Mouse (Mus musculus): ENCODE data around the gene Gatc.

The Gatc gene

DNA sequence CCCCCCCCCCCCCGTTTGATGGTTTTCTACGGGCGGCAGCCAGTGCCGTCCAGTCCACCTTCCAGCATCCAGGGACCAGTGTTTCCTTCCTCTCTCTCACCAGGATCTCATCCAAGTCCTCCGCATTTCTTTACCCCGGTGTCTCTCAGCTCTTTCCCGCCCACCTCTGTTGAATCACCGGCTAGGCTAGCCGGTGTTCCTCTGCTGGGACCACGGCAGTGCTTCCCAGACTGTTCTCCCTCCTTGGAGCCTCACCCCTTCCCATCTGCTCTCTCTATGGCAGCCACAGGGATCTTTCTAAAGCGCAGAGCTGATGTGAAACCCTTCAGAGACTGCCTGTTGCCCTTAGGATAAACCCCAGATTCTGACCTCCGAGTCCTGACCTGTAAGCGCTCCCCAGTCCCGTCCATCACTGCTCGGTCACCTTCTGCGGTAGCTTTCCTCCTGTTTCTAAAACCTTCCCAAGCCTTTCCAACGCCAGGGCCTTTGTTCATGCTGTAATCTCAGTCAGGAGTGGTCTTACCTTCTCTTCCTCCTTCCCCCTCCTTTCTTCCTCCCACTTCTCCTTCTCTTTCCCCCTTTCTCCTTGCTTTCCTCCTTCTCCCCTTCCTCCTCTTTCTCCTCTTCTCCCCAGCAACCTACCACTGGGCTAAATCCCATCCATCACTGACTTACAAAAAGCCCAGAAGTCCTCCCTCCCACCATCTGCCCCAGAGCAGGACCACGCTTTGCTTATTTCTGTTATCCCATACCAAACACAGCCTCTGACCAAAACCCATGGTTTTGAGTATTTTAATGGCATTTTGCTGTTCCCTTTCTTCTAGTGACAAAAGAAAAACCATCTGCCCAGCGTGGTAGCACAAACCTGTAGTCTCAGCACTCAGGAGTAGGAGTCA, 22.1 kb upstream of the Gatc start:
- no peaks in the 10 kb centered on the region for H3K9me3 ChIP-seq (ENCODE audit: low read length)
- peaks cover 73% of the 10 kb centered on the region for H3K4me1 ChIP-seq (replicated peaks; ENCODE audit: low read depth, low read length)
- no peak for TF ChIP-seq NANOG (IDR thresholded peaks at IDR 0.05; ENCODE audit: borderline replicate concordance, low read length)
- no peak for TF ChIP-seq CTCF (conservative IDR thresholded peaks at IDR 0.05; ENCODE audit: low read length)
- no peak for TF ChIP-seq POU5F1 (IDR thresholded peaks at IDR 0.05; ENCODE audit: borderline replicate concordance, low read length)
- no peaks in the 10 kb centered on the region for H3K27me3 ChIP-seq (ENCODE audit: insufficient read depth, low read length)
- no peaks in the 10 kb centered on the region for H3K36me3 ChIP-seq (ENCODE audit: insufficient read depth, low read length)
- H3K4me3 ChIP-seq (replicated peaks; ENCODE audit: low read length): peak overlapping the region; percentile 39; the same call in 1 of the 2 replicates

DNA sequence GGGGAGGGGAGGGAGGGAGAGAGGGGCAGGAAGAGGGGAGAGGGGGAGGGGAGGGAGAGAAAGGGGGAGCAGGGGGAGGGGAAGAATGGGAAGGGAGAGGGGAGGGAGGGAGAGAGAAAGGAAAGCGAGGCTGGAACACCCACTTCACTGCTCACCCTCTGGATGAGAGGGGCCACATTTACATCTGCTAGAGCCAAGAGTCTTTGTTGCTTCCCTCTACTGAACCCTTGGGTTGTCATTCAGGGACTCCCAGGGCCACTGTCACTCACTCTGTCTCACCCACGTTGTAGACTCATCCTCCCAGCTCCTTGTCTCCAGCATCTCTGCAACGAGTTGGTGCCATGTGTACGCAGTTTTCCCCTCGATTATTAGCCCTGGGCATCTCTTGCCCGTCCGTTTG, 21.2 kb upstream of the Gatc start:
- H3K36me3 ChIP-seq (ENCODE audit: insufficient read depth, low read length): no peaks in the 10 kb centered on the region
- peaks cover 78% of the 10 kb centered on the region for H3K4me1 ChIP-seq (replicated peaks; ENCODE audit: low read depth, low read length)
- TF ChIP-seq CTCF (conservative IDR thresholded peaks at IDR 0.05; ENCODE audit: low read length) (no peak), NANOG (IDR thresholded peaks at IDR 0.05; ENCODE audit: borderline replicate concordance, low read length) (no peak), POU5F1 (IDR thresholded peaks at IDR 0.05; ENCODE audit: borderline replicate concordance, low read length) (no peak)
- H3K4me3 ChIP-seq (replicated peaks; ENCODE audit: low read length): peak overlapping the region; percentile 32; the same call in 1 of the 2 replicates
- no peaks in the 10 kb centered on the region for H3K27me3 ChIP-seq (ENCODE audit: insufficient read depth, low read length)
- H3K9me3 ChIP-seq (ENCODE audit: low read length): no peaks in the 10 kb centered on the region

DNA sequence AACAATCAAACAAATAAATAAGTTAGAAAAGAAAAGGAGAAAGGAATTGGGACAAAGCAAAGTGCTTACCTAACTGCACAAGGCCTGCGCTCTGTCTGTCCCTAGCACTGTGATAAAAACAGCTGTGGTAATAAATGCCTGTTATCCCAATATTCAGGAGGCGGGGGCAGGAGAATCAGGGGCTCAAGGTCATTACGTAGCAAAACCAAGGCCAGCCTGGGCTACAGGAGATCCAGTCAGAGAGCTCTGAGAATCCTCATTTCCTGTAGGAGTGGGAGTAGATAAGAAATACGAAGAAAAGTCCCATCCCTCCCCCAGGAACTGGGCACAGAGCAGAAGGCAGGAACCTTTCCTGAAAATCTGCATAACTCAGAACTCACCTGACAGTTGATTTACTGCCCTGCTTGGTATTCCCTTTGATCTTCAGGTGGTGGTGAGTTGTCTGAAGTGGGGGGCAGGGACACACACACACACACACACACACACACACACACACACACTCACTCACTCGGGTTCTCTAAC, 18.9 kb upstream of the Gatc start:
- peak overlapping the region; percentile 54; the same call in 1 of the 2 replicates for H3K4me3 ChIP-seq (replicated peaks; ENCODE audit: low read length)
- H3K27me3 ChIP-seq (ENCODE audit: insufficient read depth, low read length): no peaks in the 10 kb centered on the region
- no peaks in the 10 kb centered on the region for H3K9me3 ChIP-seq (ENCODE audit: low read length)
- H3K4me1 ChIP-seq (replicated peaks; ENCODE audit: low read depth, low read length): peaks cover 76% of the 10 kb centered on the region
- H3K36me3 ChIP-seq (ENCODE audit: insufficient read depth, low read length): no peaks in the 10 kb centered on the region
- TF ChIP-seq CTCF (conservative IDR thresholded peaks at IDR 0.05; ENCODE audit: low read length) (no peak), POU5F1 (IDR thresholded peaks at IDR 0.05; ENCODE audit: borderline replicate concordance, low read length) (no peak), NANOG (IDR thresholded peaks at IDR 0.05; ENCODE audit: borderline replicate concordance, low read length) (no peak)

DNA sequence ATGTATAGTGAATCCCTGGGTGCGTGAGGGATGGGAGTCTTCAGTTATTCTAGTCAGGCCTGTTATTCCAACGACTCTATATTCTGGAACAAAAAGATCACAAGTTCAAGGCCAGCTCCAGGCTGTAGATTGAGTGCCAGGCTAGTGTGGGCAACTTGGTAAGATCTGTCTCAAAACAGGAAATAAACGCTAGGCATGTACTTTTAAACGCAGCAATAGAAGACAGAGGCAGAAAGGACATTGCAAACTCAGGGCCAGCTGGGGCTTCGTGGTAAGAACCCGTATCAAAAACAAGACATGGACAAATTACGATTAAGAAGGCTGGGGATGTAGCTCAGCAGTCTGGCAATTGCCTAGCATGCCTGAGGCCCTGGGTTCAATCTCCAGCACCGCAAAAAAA, 18.5 kb upstream of the Gatc start:
- TF ChIP-seq POU5F1 (IDR thresholded peaks at IDR 0.05; ENCODE audit: borderline replicate concordance, low read length): no peak
- TF ChIP-seq CTCF (conservative IDR thresholded peaks at IDR 0.05; ENCODE audit: low read length): no peak
- Histone ChIP-seq H3K4me1 (replicated peaks; ENCODE audit: low read depth, low read length) (peaks cover 74% of the 10 kb centered on the region), H3K36me3 (ENCODE audit: insufficient read depth, low read length) (no peaks in the 10 kb centered on the region), H3K4me3 (replicated peaks; ENCODE audit: low read length) (peak overlapping the region; percentile 54), H3K9me3 (ENCODE audit: low read length) (no peaks in the 10 kb centered on the region), H3K27me3 (ENCODE audit: insufficient read depth, low read length) (no peaks in the 10 kb centered on the region)

DNA sequence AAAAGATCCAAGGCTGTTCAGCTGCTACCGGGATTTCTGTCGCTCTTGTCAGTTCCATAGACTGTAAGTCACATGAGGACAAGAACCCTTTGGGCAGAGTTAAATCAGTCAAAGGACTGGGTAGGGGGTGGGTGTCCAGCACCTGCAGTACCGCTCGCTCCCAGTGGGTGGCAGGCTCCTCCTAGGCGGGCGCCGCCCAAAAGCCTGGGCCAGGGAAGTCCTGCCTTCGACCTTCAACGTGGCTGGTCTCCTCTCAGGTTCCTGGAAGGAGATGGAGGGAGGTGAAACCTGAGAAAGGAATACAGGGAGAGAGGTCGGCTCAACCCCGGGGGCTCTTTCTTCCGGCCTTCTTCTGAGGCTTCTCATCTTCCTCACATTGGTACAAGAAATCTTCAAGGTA, 17.9 kb upstream of the Gatc start:
- Histone ChIP-seq H3K36me3 (ENCODE audit: insufficient read depth, low read length) (no peaks in the 10 kb centered on the region), H3K27me3 (ENCODE audit: insufficient read depth, low read length) (no peaks in the 10 kb centered on the region), H3K9me3 (ENCODE audit: low read length) (no peaks in the 10 kb centered on the region), H3K4me3 (replicated peaks; ENCODE audit: low read length) (peak overlapping the region; percentile 54), H3K4me1 (replicated peaks; ENCODE audit: low read depth, low read length) (peaks cover 74% of the 10 kb centered on the region)
- TF ChIP-seq CTCF (conservative IDR thresholded peaks at IDR 0.05; ENCODE audit: low read length): peak; percentile 99
- TF ChIP-seq POU5F1 (IDR thresholded peaks at IDR 0.05; ENCODE audit: borderline replicate concordance, low read length): no peak
- TF ChIP-seq NANOG (IDR thresholded peaks at IDR 0.05; ENCODE audit: borderline replicate concordance, low read length): no peak

DNA sequence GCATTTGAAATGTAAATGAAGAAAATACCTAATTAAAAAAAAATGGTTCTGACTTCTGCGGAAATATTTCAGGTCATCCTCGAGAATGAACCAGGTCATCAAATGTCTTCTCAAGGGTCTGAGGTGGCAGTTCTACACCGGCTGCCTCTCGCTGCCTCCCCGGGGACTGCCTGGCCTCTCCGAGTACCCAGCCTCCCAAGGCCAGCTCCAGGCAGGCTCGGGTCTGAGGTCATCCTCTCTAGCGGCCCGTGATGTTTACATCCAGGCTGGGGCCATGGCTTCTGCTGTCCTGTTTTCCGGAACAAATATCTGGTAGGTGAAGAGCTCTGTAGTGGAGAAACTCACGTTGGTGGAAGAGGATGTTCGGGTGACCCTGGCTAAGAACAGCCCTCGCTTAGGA, 14.1 kb upstream of the Gatc start:
- Histone ChIP-seq H3K4me1 (replicated peaks; ENCODE audit: low read depth, low read length) (peaks cover 49% of the 10 kb centered on the region), H3K4me3 (replicated peaks; ENCODE audit: low read length) (peak overlapping the region; percentile 43; the same call in 1 of the 2 replicates), H3K36me3 (ENCODE audit: insufficient read depth, low read length) (no peaks in the 10 kb centered on the region), H3K27me3 (ENCODE audit: insufficient read depth, low read length) (no peaks in the 10 kb centered on the region), H3K9me3 (ENCODE audit: low read length) (0 out of 2 replicates have a peak, but pooled peaks cover 3% of the 10 kb centered on the region)
- no peak for TF ChIP-seq CTCF (conservative IDR thresholded peaks at IDR 0.05; ENCODE audit: low read length)
- no peak for TF ChIP-seq NANOG (IDR thresholded peaks at IDR 0.05; ENCODE audit: borderline replicate concordance, low read length)
- TF ChIP-seq POU5F1 (IDR thresholded peaks at IDR 0.05; ENCODE audit: borderline replicate concordance, low read length): no peak

DNA sequence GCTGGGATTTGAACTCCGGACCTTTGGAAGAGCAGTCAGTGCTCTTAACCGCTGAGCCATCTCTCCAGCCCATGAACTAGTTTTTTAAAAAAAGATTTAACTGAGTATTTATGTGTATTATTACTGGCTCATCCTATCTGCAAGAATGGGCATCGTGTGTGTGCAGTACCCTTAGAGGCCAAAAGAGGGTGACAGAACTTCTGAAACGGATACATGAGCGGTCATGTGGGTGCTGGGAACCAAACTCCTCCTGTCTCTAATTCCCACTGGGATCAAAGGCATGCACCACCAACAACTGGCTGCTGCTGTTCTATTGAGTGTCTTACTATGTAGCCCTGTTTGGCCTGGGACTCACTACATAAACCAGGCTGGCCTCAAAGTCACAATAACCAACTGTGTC, 10.4 kb upstream of the Gatc start:
- H3K27me3 ChIP-seq (ENCODE audit: insufficient read depth, low read length): no peaks in the 10 kb centered on the region
- TF ChIP-seq POU5F1 (IDR thresholded peaks at IDR 0.05; ENCODE audit: borderline replicate concordance, low read length) (no peak), CTCF (conservative IDR thresholded peaks at IDR 0.05; ENCODE audit: low read length) (peak; percentile 75)

DNA sequence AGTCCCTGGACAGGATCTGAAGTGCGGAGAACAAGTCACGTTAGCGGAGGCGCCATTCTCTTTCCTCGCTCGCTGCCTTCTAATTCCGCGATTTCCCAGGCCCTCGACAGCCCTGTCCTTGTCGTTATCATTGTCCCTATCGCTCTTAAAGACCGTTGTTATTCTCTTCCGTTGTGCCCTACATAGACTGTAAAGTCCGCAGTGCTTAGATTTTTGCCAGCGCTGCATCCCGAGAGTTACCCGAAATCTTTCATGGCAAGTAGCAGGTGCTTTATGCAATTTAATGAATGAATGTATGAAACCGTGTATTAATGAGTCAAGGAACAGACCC, 8.2 kb upstream of the Gatc start:
- no peak for TF ChIP-seq CTCF (conservative IDR thresholded peaks at IDR 0.05; ENCODE audit: low read length)
- no peak for TF ChIP-seq POU5F1 (IDR thresholded peaks at IDR 0.05; ENCODE audit: borderline replicate concordance, low read length)
- TF ChIP-seq NANOG (IDR thresholded peaks at IDR 0.05; ENCODE audit: borderline replicate concordance, low read length): no peak
- Histone ChIP-seq H3K9me3 (ENCODE audit: low read length) (0 out of 2 replicates have a peak, but pooled peaks cover 3% of the 10 kb centered on the region), H3K27me3 (ENCODE audit: insufficient read depth, low read length) (no peaks in the 10 kb centered on the region), H3K36me3 (ENCODE audit: insufficient read depth, low read length) (peaks cover 32% of the 10 kb centered on the region), H3K4me3 (replicated peaks; ENCODE audit: low read length) (peak overlapping the region; percentile 97), H3K4me1 (replicated peaks; ENCODE audit: low read depth, low read length) (peaks cover 47% of the 10 kb centered on the region)

More for the DNA sequence above, 10.4 kb upstream of the Gatc start:
- no peak overlapping the region for H3K4me3 ChIP-seq (replicated peaks; ENCODE audit: low read length)
- 0 out of 2 replicates have a peak, but pooled peaks cover 3% of the 10 kb centered on the region for H3K9me3 ChIP-seq (ENCODE audit: low read length)
- peaks cover 11% of the 10 kb centered on the region for H3K36me3 ChIP-seq (ENCODE audit: insufficient read depth, low read length)
- H3K4me1 ChIP-seq (replicated peaks; ENCODE audit: low read depth, low read length): peaks cover 40% of the 10 kb centered on the region
